Mouse (Mus musculus) gonadal fat pad, adult 2 months (tissue): ENCODE measurements around the gene Spdef. TPM values are rescaled to one million over a fixed set of nuclear protein-coding genes. Genes with fewer than 3 reads are reported as not detected.

Experiments used
- DNase-seq: peaks from one replicate; pipeline ENCODE4 v3.0.0-alpha.2; 2012; ENCODE audit warnings: low read depth
- polyA plus RNA-seq: library from polyadenylated mRNA; depleted of rRNA; stranded (reverse); fragments of >200 nt; gene quantifications from 2 replicates; pipeline ENCODE4 v1.2.3, GENCODE M21; 2012

Gene Spdef
- polyA plus RNA-seq, 1 experiment, result 1.6 TPM

DNA sequence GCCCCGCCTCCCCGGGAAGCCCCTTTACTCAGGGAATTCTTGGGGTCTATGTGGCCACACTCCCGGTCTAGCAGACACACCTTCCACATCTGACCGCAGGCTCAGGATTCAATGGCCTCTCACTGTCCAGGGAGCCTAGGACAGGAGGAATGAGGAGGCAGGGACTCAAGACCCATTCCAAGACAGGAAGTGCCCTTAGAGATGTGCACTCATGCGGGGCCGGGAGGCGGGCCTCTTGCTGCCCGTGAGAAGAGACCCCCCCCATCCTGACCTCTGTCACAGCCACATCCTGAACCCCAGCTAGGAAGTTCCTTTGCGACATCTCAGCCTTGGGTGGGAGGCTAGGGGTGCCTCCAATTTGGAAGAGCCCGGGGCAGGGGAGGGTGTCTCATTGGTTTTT lies 3.7 kb downstream of the Spdef start:
- DNase-seq, result no peak

DNA sequence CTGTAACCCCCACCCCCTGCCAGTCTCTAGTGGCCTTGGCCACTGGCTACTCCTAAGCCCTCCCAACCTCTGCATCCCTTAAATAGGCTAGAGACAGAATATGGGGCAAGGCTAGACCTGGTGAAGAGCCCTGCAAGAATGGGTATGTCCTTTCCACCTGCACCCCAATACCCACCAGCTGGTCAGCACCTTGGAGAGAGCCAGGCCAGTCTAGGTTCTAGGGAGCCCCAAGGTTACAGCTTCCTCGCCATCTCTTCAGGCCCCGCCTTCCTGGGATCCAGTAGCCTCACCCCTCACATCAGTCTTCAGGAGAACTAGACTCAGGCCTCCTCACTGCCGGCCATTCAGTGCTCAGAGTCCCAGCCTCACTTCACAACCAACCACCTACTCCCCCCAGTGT lies 4.4 kb downstream of the Spdef start:
- no peak for DNase-seq

DNA sequence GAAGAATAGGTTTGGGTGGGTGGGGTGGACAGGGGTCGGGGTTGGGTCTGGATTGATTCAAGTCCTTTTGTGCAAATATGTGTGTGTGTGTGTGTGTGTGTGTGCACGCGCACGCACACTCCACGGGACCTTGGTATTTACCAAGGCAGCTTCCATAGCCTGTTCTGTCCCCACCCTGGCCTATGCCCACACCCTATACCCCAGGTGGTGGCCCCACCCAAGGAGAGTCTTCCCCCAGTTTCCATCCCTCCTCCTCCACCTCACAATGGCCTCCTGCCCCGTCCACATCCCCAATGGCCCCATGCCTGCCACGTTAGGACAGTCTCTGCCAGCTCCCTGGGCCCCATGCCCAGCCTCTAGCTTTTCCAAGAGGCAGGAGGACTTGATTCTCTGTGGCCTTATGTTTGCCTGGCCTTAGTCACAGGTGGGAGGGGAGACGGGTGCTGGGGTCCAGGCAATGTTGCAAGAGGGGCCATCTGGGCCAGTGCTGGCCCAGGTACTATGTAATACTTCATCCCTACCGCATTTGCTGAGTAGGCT lies 7.6 kb downstream of the Spdef start:
- DNase-seq, result no peak

DNA sequence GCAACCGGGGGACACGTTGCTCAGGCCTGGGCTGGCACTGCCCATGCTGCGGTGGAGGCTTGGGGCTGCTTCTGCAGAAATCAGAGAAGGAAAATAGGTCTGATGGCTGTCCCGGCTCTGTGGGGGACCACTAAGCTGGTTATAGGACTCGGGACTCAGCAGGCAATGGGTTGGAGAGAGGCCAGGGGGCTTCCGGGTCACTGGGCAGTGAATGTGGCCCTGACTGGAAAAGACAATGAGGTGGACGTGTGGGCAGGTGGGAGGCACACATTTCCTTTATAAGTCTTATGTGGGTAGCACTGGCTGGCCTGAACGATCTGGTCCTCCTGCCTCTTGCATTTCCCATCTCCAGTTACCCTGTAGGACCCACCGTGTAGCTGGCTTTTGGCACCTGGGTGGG lies 8.4 kb downstream of the Spdef start:
- no peak for DNase-seq

DNA sequence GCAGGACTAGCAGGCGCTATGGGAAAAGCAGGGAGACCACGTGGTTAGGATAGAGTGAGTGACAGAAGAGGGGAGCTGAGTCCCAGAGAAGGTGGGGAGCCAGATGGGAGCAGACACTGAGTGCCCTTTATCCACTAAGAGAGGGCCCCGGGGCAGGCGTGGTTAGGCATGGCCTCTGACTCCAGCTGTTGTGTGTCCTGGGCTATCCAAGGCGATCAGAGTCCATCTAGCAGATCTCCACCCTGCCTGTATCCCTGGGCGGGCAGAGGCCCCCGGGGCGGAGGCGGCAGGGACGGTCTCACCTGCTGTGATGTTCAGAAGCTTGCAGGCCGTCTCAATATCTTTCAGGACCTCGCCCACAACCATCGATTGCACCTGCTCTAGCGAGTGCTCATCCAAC lies 9.1 kb downstream of the Spdef start:
- no peak for DNase-seq

DNA sequence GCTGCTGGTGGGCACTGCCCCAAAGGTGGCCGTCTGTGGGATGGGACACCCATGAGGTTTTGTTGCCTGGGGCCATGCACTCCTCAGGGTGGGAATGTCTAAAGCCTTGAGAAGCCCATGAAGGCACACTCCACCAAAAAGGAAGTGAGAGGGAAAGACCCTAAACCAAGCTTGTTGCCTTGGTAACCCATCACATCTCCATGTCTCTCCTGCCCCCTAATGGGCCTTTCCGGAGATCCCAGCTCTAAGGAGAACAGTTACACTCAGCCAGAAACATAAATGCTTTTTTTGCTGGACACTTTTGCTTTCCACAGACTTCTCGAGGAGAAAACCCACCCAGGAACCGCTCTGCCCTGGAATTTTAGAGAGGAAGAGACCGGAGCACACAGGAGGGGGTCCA lies 10.5 kb downstream of the Spdef start:
- no peak for DNase-seq

DNA sequence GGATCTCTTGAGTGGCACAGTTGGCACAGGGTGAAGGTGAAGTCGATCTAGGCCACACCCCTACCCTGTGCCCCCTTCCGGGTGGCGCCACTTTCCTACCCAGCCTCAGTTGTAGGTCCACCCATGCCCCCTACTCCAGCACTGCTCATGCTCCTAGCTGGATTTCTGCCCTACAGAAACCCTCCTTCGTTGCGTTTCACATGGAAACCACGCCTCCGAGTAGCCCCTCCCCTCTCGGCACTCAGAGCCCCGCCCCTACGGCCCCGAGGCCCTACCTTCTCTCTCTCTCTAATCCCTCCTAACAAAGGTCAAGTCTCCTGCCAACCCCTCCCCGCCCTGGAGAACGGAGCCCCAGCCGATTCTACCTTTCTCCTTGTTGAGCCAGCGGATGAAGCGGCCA lies 12.0 kb downstream of the Spdef start:
- no peak for DNase-seq

DNA sequence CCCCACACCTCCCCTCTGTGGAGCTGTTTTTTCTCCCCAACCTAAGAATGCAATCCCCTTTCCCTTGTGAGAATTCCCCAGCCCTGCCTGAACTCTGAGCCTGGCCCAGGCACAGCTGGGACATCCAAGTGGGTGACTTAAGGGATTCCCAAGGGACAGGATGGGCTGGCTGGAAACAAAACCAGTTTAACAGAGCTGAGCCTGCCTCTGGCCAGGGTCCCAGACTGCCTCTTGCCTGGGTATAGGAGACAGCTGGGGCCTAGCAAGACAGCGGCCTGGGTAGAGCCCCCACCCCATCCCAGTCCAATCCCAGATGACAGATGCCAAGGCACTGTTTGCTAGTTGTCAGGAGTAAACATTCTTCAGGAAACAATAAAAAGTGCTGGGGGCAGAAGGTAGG lies 15.9 kb downstream of the Spdef start:
- DNase-seq, result no peak

DNA sequence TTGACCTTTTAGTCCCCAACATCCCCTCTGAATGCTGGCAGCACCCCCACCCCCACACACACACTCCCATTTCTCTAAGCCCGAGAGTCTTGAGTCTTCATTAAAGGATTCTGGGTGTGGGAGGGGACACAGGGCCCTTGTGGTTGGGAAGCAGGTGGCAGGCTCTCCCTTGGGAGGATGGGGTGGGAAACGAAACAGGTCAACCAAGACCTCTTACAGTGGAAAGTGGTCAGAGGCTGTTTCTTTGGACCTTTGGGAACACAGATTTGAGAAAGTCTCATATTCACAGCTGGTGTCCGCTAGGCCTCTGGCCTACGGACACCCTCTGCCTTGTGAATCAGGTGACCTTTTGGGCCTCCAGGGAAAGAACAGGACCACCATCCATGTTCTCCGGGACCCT lies 19.1 kb downstream of the Spdef start:
- DNase-seq, result no peak

DNA sequence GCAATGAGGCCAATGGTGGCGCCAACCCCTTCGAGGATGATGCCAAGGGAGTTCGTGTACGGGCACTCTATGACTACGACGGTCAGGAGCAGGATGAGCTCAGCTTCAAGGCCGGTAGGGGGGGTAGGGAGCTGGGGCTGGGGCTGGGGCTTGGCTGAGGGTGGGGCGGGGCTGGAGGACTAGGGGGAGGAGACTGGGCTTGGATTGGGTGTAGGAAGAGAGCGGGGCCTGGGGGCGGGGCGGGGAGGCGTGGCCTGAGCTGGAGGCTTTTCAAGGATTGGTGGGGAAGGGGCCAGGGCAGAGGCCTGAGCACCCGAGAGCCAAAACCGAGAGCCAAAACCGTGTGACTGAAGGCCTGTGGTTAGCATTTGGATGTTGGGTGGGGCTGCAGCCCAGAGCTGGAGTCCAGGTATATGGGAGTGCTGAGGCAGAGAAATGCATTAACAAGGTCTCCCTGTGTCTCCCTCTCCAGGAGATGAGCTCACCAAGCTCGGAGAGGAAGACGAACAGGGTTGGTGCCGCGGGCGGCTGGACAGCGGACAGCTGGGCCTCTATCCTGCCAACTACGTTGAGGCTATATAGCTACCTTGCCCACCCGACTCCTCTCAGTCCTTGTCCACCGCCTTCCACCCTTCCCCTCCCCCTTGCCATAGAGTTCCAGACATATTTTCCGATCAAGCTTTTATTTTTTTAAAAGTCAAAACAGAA lies 20.6 kb downstream of the Spdef start:
- DNase-seq, result no peak

DNA sequence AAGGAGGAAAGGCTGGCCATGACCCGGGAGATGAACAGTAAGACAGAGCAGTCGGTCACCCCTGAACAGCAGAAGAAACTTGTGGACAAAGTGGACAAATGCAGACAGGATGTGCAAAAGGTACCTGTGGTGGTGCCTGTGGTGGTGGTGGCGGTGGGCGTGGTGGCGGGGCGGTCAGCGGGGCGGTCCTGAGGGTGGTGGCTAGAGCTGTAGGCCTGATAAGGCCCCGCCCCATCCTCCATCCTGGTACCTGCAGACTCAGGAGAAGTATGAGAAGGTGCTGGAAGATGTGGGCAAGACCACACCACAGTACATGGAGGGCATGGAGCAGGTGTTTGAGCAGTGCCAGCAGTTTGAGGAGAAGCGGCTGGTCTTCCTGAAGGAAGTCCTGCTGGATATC lies 23.1 kb downstream of the Spdef start:
- no peak for DNase-seq

DNA sequence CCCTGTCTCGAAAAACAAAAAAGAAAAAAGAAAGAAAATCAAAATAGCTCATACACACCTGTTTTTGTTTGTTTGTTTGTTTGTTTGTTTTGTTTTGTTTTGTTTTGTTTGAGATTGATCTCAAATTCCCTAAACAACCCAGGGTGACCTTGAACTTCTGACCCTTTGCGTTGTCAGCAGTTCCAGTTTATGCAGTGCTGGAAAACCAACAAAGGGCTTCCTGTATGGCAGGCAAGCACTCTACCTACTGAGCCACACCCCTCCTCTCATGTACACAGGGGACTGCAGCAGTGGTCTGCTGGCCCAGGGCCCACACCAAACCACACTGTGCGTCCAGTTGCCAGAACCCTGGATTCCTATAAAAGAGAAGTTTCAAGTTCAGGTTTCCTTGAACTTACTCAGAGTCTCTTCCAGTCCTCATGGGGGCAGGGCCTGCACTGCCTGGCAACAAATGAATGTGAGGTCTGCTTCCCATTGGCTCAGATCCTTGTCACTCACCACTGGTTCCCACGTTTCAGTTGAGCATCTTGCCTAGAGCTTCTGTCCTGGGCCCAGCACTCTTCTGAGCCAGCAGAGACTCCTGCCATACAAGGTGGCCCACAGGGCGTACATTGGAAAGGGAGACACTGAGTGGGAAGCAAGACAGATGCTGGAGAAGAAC lies 24.7 kb downstream of the Spdef start:
- DNase-seq, result no peak

DNA sequence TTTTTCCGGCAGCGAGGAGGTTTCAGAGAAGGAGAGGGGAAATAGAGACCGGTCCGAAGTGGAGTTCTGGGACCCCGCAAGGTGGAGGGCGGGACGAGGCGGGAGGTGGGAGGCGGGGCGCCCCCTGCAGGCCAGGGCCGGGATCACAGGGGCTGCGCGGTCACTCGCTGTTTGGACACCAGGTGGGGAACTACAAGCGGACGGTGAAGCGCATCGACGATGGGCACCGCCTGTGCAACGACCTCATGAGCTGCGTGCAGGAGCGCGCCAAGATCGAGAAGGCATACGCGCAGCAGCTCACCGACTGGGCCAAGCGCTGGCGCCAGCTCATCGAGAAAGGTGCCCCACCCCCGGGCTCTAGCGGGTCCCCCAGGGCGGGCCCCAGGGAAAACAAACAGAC lies 26.2 kb downstream of the Spdef start:
- no peak for DNase-seq

DNA sequence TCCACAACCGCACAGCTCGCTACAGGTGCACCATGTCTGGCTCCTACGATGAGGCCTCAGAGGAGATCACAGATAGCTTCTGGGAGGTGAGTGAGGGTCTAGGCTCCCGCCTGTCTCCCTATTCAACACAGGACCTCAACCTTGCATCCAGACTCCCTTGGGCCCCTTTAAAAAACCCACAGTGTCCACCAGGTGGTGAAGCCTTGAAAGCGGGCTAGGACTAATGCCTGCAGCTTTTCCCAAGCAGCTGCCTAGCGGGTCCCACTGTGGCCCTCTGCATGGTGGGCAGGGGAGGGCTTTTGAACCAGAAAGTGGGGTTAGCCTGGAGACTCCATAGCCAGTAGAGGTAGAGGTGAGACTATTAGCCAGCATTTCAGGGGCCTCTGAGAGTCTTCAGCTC lies 26.9 kb downstream of the Spdef start:
- DNase-seq, result no peak

DNA sequence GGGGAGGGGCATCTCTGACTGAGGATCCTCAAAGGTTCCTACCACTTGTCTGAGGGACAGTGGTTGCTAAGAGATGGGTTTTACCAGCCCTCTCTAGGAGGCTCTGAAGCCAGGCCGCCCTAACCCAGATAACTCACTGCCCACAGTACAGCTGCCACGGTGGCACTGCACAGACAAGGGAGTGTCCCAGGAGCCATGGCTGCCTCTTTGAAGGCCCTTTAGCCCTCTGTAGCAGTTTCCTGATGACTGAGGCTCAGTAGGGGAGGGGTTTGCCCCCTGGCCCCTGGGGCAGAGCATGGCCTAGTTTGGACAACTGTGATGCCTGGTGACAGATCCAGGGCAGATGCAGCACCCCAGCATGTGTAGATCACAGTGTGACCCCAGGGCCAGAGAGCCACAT lies 27.9 kb downstream of the Spdef start:
- DNase-seq, result no peak

DNA sequence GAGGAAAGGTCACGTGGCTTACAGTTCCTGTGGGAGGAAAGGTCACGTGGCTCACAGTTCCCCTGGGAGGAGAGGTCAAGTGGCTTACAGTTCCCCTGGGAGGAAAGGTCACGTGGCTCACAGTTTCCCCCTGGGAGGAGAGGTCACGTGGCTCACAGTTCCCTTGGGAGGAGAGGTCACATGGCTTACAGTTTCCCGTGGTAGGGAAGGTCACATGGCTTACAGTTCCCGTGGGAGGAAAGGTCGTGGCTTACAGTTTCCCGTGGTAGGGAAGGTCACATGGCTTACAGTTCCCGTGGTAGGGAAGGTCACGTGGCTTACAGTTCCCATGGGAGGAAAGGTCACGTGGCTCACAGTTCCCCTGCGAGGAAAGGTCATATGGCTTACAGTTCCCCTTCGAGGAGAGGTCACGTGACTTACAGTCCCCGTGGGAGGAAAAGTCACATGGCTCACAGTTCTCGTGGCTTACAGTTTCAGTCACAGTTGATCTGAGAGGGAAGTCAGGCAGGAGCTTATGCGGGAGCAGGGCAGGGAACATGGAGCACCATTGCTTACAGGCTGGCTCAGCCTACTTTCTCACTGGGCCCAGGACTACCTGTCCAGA lies 29.0 kb downstream of the Spdef start:
- no peak for DNase-seq

DNA sequence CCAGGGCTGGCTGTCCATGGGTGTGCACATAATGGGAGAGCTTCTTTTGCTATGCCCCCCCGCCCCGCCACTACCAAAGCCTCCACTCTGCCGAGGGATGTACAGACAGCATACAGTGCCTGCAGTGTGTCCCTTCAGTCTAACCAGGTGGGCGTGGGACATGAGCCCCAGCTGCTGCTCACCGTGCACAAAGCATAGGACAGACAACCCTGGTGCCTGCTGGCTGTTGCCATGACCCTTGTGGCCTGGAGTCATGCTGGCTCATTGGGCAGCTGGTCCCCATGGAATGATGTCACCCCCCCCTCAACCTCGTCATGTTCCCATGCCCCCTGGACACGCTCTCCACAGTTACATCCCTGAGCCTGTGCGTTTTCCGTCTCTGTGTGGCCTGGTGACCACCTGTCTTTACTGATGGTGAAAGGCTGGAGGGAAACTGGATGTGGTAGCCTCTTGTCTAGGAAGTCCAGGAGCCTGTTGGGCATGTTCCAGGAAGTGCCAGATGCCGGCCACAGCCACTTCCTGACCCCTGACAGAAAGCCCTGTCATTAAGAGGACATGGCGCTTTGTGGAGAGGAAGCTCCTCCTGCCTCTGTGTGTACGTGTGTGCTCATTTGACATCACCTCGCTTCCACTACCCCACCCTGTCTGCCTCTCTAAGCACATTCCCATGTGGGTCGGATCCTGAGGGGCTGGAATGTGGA lies 37.6 kb downstream of the Spdef start:
- no peak for DNase-seq

DNA sequence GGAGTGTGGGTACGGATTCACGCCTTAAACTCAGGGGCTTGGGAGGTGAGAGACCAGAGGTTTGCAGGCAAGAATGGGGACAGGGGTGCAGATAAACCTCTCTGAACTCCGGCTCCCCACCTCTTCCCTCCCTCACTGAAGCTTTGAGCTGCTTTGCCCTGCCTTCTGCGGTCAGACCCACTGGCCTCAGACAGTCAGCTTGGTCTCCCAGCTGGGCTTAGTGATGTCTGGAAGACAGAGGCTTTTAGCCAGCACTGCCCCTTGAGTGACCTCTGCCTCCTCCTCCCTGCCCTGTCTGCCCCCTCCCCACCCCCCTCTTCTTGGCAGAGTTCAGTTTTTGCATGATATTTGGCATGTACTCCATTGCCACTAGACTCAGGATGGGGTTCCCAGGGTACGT lies 42.4 kb downstream of the Spdef start:
- no peak for DNase-seq

DNA sequence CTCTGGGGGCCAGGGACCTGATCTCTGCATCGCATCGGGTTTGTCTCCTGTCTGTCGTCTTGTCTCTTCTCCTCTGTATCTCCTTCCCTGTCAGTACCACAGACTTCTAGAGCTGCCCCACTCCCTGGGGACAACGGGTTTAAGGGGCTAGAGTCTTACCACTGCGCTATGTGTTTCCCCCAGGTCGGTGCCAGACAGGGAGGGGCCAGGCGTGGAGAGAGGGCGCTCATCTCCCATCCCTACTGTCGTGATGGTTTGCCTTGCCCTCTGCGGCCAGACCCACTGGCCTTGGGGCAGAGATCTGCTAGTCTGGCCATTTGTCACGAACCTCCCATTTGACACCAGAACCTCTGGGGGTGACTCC lies 43.2 kb downstream of the Spdef start:
- no peak for DNase-seq

DNA sequence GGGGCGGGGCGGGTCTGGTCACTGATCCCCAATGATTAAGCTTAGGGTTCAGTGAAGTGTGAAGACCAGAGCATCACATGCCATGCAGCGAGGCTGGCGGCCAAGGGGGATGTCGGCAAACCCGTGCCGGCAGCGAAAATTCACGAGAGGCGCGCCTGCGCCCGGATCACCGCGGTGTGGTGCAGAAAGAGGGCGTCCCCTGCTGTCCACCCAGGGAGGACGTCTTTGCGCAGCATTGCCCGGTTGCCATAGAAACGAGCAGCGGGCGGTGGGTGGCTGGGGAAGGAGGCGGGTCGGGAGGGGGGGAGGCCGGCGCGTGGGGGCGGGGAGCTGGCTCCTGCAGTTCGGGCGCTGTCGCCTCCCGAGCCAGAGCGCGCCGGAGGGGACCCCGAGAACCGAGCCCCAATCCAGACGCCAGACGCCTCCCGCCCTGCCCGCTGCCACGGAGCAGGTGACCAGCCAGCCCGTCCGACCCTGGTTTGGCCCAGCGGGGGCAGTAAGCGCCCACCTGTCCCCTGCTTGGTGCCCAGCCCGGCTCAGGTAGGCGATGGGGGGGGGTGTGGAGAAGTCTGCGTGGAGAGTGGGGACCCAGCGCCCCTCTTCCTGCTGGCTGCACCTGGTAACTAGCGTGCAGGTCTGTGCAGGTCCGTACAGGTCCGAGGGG lies 43.7 kb downstream of the Spdef start:
- DNase-seq, result no peak

DNA sequence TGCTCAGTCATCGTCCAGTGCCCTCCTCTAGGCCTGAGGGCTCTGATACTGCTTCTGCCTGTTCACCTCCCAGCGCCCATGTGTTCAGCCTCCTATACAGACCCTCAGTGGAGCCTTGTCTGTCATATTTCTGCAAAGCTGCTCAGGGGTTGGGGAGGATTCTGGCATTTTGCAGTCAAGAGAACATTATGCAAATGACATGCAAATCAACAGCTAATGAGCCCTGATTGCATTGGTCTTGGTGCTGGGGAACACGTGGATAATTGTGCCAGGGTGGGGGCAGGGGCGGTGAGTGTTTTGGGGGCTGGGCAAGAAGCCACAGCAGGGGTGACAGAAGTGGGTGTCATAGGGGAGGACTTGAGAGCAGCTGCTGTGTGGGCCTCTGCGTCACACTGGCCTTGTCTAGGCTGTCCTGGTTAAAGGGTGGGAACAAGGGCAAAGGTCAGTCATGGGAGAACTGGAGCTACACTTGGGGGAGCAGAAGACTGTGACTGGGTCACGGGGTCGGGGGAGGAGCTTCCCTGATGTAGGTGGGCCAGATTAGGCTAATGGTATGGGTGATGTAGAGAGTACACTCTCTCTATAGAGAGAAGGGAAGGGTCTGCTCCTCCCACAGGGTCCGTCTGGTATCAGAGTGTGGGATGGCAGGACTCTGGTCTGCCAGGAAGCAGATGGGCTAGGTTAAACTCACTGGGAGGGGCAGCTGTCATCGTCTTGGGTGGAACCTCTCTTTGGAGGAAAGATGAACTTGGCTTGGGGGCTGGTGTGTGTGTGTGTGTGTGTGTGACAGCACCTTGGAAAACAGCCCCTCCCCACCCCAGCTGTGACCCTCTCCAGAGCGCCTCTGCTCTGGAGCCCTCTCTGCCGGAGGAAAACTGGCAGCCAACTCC lies 49.6 kb downstream of the Spdef start:
- no peak for DNase-seq
